Mouse (Mus musculus): Measurements from ENCODE around the gene Nedd9.

Gene Nedd9

DNA sequence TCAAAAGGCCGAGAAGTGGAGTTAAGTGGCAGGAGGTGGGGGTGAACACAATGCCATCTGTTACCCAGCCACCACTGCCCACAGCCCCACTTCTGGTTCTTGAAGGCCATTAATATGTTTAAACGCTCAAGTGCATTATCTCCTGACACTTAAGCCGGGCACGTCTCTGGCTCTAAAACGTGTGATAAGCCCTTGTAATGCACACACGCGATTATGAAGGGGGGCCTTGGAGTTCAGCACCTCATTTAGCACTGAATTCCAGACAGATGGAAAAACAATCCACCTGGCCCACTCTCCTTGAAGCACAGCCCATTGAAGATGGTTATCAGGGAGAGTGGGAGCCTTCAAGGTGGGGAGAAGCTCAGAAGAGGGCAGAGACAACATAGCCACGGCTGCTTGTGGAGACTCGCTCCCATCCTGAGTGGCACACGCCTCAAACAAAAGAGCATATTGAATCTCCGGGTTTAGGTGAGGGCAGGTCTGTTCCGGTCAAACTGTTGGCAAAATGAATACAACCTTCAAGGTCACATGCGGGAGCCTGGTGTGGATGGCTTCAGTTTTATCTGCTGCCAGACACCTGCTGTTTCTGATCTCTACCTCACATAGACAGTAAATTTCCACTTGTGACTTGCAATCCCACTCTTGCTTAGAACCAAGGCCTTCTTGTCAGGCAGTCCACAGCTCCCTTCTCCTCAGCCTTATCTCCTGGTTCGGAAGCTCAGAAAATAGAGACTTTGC is 30.7 kb downstream of the Nedd9 start:
- in situ Hi-C loops (cut with MboI), result no loop called here

DNA sequence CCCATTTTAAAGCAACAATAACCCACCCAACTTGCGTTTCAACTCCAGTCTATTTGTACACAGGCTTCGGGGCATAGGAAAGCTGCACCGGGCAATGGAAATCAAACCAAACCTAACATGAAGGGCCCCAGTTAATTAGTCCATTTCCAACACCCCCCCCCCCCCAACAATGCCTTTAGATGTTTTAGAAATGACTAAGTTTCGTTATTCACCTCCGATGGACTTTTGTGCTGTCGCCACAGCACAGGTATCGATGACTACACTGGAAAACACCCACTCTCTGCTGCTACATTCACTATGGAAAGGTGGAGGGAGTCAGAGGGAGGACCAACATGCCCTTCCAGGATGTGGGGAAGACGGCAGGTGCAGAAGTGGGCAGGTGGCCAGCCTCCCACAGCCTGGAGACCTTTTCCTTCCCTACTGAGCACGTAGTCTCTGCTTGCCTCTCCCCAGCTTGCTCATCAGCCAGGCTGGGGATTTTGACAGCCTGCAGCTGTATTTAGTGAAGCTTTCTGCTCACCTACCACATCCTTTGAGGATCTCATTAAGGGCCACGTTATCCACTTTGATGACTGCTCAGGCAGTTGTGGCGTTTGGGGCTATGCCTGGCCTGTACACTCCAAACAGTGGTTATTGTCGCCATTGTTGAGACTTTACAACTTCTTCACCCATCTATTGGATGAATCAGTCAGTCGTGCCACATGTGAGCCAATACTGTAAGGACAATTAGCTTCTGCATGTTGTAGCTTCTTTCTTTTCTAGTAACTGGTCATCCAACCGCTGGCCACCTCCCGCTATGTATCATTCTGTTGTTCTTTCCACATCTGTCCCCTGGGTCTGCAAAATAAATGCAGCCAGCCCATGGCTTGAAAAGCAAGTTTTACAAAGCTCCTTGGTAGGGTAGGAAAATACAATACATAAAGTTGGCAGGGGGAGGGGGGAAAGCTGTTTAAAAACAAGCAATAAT is 33.7 kb downstream of the Nedd9 start:
- in situ Hi-C loops (cut with MboI), result no loop called here

DNA sequence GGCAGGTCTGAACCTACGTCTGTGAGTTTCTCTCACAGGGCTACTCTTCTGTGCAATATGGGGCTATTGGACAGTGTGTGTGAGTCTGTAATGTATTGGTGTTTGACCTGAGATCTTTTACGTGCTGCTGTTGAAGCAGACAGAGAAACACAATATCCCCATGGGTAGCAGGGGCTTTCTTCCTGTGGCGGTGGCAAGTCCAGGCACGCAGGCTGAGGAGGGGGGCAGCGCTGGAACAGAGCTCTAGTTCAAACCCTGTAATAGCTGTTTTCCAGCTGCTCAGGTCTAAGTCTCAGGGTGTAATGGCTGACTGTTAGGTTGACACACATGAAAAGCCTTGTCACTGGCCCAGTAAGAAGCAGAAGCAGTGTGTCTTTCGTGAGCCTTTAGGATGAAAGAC is 36.3 kb downstream of the Nedd9 start:
- in situ Hi-C loops (cut with MboI), result no loop called here

DNA sequence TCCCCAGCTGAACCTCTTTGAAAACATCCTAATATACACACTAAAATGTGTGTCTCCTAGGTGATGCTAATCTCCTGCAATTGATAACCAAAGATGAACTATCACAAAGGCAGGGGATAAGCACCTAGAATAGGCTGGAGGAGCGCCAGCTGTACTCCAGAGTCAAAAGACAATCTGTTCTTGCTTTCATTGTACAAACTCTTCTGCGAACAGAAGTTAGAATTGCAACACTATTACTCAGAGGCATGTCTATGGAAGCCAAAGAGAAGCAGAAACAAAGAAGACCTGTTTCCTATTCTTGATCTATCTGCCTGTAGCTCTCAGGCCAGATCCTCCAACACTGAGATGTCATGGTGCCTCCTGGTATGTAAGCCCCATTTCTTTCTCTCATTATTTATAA is 38.0 kb downstream of the Nedd9 start:
- in situ Hi-C loops (cut with MboI), result no loop called here

DNA sequence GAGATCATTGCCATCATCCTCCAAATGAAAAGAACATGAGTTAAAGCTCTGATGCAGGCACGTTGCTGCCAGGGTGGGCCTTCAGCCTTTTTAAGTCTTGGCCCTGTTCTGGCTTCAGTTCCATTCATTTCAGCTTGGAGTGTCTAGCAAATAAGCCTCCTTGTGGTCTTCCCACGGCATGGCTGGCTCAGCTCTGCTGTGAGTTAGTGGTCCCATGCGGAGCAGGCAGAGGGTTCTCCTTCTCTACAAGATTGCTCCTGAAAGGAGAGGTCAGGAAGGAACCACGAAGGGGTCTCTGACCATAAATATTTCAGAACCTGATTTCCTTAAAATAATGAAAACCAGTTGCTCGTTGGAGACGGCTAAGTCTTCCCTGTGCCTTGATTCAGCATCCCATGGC is 40.0 kb downstream of the Nedd9 start:
- in situ Hi-C loops (cut with MboI), result no loop called here

DNA sequence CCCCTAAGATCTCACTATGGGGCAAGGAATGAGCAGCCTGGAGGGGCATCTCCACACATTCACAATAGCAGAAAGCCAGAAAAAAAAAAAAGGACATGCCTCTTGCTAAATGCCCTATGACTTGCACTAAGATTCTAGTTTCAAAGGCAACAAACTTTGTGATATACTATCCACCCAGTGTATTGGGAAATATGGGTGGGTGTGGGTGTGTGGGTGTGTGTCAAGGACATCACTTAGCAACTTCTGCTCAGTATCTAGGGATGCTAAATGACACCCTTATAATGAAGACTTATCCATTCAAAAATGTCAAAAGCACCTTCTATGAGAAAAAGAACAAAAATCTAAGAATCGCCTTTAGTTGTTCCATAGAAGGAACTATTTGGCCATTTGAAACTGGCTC is 40.6 kb downstream of the Nedd9 start:
- in situ Hi-C loops (cut with MboI), result no loop called here

DNA sequence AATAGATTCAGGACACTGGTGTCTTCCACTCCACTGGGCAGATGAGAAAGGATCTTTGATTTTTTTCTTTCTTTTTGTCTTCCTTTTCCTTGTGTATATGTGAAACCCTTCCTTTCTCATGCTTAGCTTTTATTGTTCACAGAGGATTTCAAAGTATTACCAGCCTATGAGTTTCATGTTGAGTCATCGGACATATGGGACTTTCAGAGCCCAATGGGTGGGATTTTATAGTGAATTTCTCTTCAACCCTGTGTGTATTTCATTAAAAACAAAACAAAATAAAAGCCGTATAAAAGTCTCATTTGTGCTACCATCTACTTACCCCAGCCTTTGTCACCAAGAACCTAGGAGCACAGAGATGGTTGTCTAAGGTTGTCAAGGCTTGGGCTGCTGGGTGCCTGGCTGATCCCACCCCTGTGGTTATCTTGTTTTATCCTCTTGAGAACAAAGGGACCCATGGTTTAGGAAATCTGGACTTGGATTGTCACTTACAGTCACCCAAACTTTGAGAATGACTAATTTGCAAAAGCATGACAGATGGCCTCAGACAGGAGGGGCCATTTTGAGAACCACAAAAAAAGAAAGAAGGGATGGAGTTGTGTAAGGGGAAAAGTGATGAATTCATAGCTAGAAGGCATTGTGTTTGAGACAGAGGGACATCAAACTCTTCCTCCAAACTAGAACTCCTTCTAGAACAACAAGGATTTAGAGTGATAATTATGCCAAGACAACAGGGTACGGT is 41.9 kb downstream of the Nedd9 start:
- in situ Hi-C loops (cut with MboI), result no loop called here

DNA sequence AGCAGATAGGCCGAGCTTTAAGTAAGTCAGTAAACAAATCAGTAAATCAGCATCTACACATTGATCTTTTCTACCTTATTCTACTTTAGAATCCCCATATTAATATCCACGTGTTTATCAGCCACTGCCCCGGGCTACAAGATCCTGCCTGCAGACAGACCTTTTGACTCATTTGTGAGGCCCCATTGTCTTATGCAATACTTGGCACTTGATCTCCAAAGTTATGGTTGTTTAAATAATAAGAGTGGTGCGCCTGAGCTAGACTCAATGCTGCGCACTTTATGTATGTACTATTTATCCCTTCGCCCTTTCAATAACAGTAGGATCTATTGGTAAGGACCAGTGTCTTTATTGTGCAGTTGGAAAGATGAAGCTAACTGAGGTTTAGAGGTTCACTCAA is 42.9 kb downstream of the Nedd9 start:
- in situ Hi-C loops (cut with MboI), result no loop called here

DNA sequence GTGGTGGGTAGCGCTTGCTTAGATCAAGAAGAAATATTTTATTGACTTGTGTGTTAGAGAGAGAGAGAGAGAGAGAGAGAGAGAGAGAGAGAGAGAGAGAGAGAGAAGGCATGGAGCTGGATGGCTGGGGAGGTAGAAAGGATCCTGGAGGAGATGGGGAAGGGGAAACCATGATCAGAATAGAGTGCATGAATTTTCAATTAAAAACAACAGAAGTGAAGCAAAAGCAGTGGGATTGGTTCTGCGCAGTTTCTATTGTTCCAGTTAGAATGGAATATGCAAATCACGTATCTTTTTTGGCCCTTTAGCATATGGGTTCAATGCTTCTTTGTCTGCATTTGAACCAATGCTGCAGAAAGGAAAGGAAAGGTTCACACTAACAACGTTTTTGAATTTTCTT is 45.0 kb downstream of the Nedd9 start:
- in situ Hi-C loops (cut with MboI), result no loop called here

DNA sequence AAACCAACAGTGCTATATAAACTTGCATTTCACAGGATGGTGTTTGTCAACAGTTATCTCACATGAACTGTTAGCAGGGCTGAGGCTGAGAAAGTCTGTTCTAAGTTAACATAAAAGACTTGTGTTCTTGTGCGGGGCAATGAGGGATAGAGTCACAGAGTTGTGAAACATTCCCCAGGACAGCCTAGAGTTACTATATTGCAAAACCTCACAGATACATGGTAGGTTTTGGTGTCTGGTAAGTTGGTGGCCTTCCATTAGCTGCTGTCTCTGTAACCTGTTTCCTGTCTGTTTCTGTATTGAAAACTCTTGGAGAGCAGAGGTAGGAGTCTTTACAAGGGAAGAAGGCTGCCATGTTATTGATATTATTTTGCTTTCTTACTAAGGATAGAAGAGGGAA is 47.0 kb downstream of the Nedd9 start:
- in situ Hi-C loops (cut with MboI), result no loop called here

DNA sequence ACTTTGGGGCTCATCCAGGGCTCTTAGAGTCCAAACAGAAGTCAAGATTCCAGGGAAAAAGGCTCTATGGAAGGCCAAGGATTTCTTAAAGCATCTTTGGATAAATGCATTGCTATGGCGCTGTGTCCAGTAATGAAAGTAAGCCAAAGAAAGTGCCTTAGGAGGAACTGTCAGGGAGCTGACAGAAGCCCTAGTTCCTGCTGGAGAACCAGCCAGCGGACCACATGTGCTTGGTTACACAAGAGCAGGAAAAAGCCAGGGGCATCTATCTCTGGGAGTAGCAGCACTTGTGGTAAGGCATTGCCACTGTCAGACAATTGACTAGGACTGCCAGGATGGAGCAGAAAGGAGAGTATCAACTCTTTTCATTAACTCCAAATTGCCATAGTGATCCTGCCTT is 49.8 kb downstream of the Nedd9 start:
- in situ Hi-C loops (cut with MboI), result no loop called here

DNA sequence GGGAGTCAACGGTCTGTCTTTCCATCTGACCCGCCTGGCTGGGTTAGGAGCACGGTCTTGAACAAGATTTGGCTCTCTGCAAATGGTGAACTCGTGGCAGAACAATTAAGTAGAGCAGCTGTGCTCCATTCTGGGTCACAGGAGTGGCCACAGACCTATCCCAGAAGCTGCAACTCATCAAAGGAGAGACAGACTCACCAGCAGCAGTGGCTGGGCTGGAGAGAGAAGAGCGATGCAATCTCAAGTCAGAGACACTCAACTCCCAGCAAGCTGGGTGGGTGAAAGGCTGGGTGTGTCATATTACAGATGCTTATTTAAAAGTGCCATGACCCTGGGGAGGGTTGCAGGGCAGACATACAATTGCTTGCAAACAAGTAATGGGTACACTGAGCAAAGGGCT is 50.4 kb downstream of the Nedd9 start:
- in situ Hi-C loops (cut with MboI), result no loop called here

DNA sequence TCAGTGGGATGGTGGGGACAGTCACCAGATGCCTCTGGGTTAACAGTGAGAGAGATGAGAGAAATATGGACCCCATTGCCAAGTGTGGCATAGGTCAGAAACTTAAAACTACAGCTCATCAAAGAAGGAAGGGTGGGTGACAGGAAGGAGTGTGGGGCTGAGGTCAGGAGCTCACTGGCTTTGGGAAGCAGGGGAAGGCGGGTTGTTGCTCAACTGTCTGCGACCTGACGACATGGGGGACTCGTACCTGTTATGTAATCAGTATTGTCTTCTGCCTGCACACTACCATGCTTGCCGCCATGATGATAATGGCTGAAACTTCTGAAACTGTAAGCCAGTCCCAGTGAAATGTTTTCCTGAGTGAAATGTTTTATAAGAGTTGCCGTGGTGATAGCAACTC is 54.0 kb downstream of the Nedd9 start:
- in situ Hi-C loops (cut with MboI), result no loop called here

DNA sequence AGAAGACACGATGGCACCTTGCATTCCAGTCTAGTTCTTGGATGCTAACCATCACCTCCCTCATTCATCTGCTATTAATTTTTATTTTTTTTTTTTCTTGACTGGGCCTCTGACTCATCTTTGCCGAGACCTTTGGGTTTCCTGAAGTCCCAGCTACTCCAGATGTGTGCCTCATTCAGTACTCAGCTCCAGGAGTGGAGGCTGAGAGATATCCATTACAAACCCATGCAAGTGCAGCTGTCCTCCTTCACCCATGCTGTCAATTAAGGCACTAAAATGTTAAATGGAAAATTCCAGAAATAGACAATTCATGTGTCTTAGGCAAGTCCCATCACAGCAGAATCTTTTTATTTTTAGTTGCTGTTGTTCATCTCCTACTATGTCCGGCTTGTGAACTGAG is 55.4 kb downstream of the Nedd9 start:
- in situ Hi-C loops (cut with MboI), result no loop called here

DNA sequence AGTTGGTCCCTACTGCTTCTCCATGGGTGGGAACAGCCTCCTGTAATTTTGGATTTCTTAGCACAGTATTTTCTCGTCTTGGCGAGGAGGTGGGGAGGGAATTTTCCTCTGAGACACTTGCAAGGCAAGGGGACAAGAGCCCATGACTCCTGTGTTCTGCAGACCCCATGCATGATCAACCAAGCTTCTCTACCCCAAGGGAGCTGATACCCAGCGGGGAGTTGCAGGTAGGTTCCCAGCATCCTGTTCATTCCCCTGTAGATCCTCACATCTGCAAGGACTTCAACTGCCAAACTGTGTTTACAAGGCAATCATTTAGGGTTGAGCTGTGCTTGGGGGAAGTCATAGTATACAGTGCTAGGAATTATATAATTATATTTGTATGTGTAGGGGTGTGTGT is 60.1 kb downstream of the Nedd9 start:
- in situ Hi-C loops (cut with MboI), result no loop called here

DNA sequence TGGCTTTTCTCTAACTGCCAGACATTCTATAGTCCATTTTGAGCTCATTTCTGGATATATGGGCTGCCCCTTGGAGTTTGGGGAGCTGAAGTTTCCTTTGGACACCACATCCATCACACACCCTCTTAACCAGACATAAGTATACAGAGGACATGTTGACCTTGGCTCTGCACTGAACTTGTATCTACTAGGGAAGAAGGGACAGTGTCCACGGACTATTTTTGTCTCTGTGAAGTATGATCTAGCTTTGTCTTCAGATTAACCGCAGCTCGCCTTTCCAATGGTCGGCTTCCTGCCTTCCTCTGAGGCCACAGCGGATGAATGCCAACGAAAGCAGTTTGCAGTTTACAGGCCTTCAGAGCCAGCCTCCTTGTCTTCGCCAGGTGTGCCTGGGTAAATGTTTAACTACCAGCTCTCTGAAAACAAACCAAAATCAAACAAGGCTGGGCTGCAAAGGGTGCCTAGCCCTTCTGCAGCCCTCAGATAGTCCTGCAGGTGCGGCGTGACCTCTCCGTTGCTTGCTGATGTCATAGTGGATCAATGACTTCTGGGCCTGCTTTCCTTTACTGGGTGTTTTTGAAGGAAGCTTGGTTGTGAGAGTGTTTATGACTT is 63.6 kb downstream of the Nedd9 start:
- in situ Hi-C loops (cut with MboI), result no loop called here

DNA sequence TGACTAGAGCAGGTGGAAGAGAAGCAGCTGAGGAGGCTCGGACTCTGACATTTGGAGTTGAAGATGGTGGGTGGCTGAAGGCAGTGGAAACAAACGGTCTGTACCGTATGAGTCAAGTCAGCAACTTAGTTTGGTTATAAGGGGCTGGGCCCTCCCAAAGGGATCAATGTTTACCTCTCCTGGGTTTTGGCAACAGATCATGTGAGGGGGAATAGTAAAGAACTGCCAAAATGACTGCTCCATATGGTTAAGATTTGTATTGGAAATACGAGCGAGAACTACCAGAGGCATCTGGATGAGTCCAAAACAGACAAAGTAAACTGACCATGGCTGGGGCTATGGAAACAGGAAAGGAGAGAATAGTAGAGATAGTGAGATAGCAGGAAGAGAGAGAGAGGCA is 64.6 kb downstream of the Nedd9 start:
- in situ Hi-C loops (cut with MboI), result no loop called here

DNA sequence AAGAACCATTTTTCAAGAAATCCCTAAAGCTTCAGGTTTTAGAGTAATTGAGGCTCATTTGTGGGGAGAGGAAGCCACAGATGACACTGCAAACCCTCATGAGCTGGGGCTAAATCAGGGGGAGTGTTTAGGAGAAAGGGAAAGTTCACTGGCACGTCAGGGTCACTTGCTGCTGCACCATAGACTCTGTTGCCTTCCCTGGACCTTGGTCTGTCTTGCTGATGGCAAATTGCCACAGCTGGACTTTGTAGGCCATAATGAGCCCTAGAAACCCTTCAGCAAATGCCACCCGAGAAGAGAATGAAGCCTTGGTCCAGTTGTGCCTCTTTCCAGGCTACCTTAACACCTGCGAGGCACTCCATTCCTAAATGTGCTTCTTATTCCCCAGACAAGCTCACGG is 66.8 kb downstream of the Nedd9 start:
- in situ Hi-C loops (cut with MboI), result no loop called here

DNA sequence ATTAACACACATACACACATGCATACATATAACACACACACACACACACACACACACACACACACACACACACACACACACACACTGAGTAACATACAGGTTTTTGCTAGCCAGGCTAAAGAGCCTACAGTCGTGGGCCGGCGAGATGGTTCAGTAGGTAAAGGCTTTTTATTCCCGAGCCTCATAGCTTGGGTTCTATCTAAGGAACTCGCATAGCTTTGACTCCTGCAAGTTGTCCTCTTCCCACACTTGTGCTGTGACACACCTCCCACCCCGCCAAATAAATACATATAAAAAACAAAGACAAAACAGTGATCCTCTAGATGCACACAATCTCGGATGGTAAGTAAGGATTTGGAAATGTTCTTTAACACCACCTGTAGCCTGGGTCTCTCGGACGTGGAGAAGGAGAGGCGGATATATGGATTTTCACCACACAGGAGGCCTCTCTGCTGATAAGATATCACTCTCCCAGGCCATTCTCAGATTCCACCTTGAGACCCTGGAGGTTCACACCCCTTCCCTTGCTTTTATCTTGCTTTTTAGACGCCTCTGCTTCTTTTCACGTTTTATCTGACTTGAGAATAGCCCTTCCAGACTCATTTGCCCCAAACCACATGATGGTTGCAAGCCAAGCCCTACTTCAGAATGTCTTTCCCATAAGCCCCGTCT is 68.8 kb downstream of the Nedd9 start:
- in situ Hi-C loops (cut with MboI), result no loop called here

DNA sequence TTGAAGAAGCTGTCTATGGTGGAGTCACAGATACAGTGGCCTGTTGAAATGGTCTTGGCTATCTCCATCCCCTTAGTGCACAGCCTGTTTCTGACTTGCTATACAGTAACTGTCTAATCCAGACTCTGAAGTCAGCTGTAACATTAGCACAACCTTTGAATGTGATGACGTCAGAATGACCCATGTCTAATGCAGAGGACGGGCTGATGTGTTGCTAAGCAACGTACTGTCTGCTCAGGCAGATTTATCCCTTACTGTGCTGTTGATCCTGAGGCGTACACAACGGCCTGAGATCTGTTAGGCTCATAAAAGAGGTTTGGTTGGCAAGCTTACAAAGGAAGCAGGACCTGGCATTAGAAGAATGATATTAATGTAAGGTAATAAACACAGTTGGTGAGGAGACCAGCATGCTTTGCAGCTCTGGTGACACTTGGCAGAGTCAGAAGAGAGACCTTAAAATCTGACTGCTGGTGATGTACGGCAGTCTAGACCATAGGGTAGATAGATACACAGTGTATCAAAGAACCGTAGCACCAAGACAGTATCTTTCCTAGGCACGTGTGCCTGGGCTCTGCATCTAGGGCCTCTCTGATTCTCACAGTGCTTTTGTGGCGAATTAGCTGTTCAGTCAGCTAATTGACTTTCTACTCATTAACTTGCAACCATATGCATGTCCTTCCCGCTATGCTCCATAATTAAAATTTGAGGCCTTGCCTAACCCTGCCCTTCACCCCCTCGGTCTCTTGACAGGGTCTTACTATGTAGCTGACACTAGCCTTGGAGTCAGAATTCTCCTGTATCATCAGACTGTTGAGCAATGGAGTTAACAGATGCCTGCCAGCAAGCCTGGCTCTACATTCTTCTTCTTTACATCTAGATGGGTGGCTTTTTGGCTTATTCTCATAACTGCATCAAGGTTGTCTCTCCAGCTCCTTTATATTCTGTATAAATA is 70.8 kb downstream of the Nedd9 start:
- in situ Hi-C loops (cut with MboI), result no loop called here

Data from mature B cell (primary cell).